Mouse (Mus musculus) myocyte (in vitro differentiated cells): Measurements from ENCODE around the gene Tspo. TPM values are rescaled to one million over a fixed set of nuclear protein-coding genes. Genes with fewer than 3 reads are reported as not detected.
A peak's percentile ranks its signal among the peaks of the same experiment; 100 is the strongest.

ENCODE experiments used
- H3K27me3 ChIP-seq: one replicate; pipeline ENCODE4 v1.6.1; 2011; ENCODE audit not compliant: control insufficient read depth, insufficient read depth, insufficient read length
- H3K36me3 ChIP-seq: one replicate; pipeline ENCODE4 v1.6.1; 2011; ENCODE audit not compliant: control insufficient read depth, insufficient read depth
- H3K4me2 ChIP-seq: one replicate; pipeline ENCODE4 v1.6.1; 2011; ENCODE audit warnings: low read depth, control low read depth
- H3K4me3 ChIP-seq: one replicate; pipeline ENCODE4 v1.5.1; 2011; ENCODE audit warnings: mild to moderate bottlenecking, control low read depth, moderate library complexity
- H3K79me2 ChIP-seq: one replicate; pipeline ENCODE4 v1.6.1; 2011; ENCODE audit not compliant: control insufficient read depth, insufficient read depth
- H3ac ChIP-seq: one replicate; pipeline ENCODE4 v1.6.1; 2011; ENCODE audit not compliant: control insufficient read depth, insufficient read length
- CEBPB ChIP-seq: IDR thresholded peaks from 2 replicates; pipeline ENCODE4 v1.6.1; 2011; ENCODE audit warnings: mild to moderate bottlenecking, moderate library complexity; ENCODE audit not compliant: poor library complexity, insufficient read depth, severe bottlenecking
- E2F4 ChIP-seq: IDR thresholded peaks from one replicate; pipeline ENCODE4 v1.6.1; 2011; ENCODE audit warnings: mild to moderate bottlenecking, control low read depth, moderate library complexity; ENCODE audit not compliant: insufficient read depth
- MAX ChIP-seq: IDR thresholded peaks from one replicate; pipeline ENCODE4 v1.6.1; 2011; ENCODE audit warnings: low read depth, mild to moderate bottlenecking, control low read depth
- MYOD1 ChIP-seq, 3 experiments: IDR thresholded peaks; one replicate each; pipeline ENCODE4 v1.6.1; 2011; ENCODE audit warnings: control low read depth in 2 of 3, low read depth in 2 of 3, mild to moderate bottlenecking in 2 of 3, moderate library complexity in 1 of 3; ENCODE audit not compliant: insufficient read length in 2 of 3, control insufficient read depth in 1 of 3
- MYOG ChIP-seq, 3 experiments: IDR thresholded peaks; one replicate each; pipeline ENCODE4 v1.6.1; 2011; ENCODE audit warnings: control low read depth in 2 of 3, low read depth in 2 of 3, mild to moderate bottlenecking in 2 of 3; ENCODE audit not compliant: insufficient read length in 2 of 3, control insufficient read depth in 1 of 3, insufficient read depth in 1 of 3
- POLR2A ChIP-seq: IDR thresholded peaks from one replicate; pipeline ENCODE4 v1.6.1; 2011; ENCODE audit warnings: low read depth, mild to moderate bottlenecking, control low read depth, moderate library complexity; ENCODE audit not compliant: insufficient read length
- POLR2AphosphoS2 ChIP-seq: IDR thresholded peaks from one replicate; pipeline ENCODE4 v1.6.1; 2011; ENCODE audit warnings: low read depth, control low read depth; ENCODE audit not compliant: insufficient read length
- REST ChIP-seq: IDR thresholded peaks from one replicate; pipeline ENCODE4 v1.6.1; 2011; ENCODE audit warnings: mild to moderate bottlenecking, control low read depth, moderate library complexity; ENCODE audit not compliant: insufficient read depth, insufficient read length
- SRF ChIP-seq: IDR thresholded peaks from one replicate; pipeline ENCODE4 v1.6.1; 2011; ENCODE audit warnings: low read depth; ENCODE audit not compliant: control insufficient read depth, insufficient read length
- TCF12 ChIP-seq: IDR thresholded peaks from one replicate; pipeline ENCODE4 v1.6.1; 2011; ENCODE audit warnings: mild to moderate bottlenecking, control low read depth; ENCODE audit not compliant: poor library complexity, insufficient read depth, severe bottlenecking
- TCF3 ChIP-seq: IDR thresholded peaks from one replicate; pipeline ENCODE4 v1.6.1; 2011; ENCODE audit warnings: low read depth, control low read depth; ENCODE audit not compliant: insufficient read length
- USF1 ChIP-seq: IDR thresholded peaks from one replicate; pipeline ENCODE4 v1.6.1; 2011; ENCODE audit warnings: low read depth, mild to moderate bottlenecking, control low read depth, moderate library complexity
- polyA plus RNA-seq: library from polyadenylated mRNA; unstranded; fragments of >200 nt; fragmentation: generic; extraction: Trizol; gene quantifications from one replicate; pipeline ENCODE4 v1.2.1, GENCODE M21; 2012; ENCODE audit warnings: missing spikeins

Gene Tspo
- polyA plus RNA-seq, 1 experiment: 937 TPM

DNA sequence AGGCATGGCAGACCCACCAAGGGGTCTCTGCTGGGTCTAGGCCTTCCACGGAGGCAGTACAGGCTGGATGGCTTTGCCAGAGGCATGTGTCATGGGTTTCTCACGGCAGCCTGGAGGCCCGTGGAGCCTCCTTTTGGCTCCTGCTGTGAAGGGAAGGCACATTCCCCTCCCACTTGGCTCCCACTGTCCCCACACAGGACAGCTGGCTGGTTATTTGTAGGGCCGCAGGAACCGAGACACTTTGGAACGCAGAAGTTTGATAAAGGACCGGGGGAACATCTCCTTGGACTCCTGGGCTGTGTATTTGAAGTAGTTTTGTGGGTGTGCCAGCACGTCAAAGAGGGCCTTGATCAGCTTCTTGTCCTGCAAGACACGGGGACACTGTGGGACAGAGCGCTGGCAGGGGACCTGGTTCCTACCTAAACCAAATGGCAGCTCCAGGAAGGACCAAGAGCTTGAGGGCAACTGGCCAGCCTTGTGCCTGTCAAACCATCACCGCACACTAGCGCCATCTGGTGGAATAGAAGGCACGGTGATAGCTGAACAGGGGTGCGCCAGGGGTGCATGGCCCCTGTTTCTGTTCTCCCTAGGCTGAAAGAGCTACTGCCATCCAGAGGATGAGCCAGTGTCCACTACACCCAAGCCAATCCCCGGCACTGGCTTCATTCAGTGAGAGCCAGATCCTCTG lies 43.9 kb downstream of the Tspo start:
- Histone ChIP-seq H3K4me3 (no peak overlapping the region), H3K27me3 (peaks cover 36% of the 10 kb centered on the region), H3K79me2 (no peaks in the 10 kb centered on the region), H3K4me2 (peak overlapping the region; percentile 12), H3K36me3 (no peaks in the 10 kb centered on the region), H3ac (no peak overlapping the region)
- TF ChIP-seq MYOD1 (IDR thresholded peaks at IDR 0.05; ENCODE audit: control insufficient read depth in 1 of 3, insufficient read length in 2 of 3, low read depth in 2 of 3) (peak in 1 of 3 experiments; percentile 53), CEBPB (no peak), E2F4 (no peak), MYOG (IDR thresholded peaks at IDR 0.05; ENCODE audit: control insufficient read depth in 1 of 3, insufficient read depth in 1 of 3, insufficient read length in 2 of 3, low read depth in 2 of 3) (peak in 2 of 3 experiments; percentile 6 to 40)

DNA sequence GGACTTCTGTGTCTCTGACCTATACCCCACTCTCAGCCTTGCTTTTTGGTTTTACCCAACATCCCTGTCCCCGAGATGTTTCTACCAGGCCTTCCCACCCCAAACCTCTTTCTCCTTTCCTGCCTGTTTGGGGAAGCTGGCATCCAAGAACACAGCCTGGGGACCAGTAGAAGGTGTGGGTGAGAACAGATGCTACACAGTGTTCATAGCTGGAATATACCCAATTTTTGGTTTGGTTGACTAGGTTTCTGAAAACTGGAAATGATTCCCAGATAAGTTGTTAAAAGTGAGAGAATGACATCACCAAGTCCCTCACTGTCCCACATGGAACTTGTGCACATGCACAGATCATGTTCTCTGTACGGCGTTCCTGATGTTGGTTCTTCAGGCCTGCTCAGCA lies 51.9 kb downstream of the Tspo start:
- H3K4me2 ChIP-seq: no peak overlapping the region
- H3K36me3 ChIP-seq: no peaks in the 10 kb centered on the region
- H3K4me3 ChIP-seq: no peak overlapping the region
- TF ChIP-seq TCF12: no peak
- TF ChIP-seq SRF: no peak
- no peak for TF ChIP-seq TCF3
- TF ChIP-seq POLR2A: no peak
- no peak for TF ChIP-seq E2F4
- TF ChIP-seq POLR2AphosphoS2: no peak
- TF ChIP-seq REST: no peak
- TF ChIP-seq CEBPB: no peak
- TF ChIP-seq MYOG (IDR thresholded peaks at IDR 0.05; ENCODE audit: control insufficient read depth in 1 of 3, insufficient read depth in 1 of 3, insufficient read length in 2 of 3, low read depth in 2 of 3): no peak
- no peak for TF ChIP-seq MAX
- TF ChIP-seq MYOD1 (IDR thresholded peaks at IDR 0.05; ENCODE audit: control insufficient read depth in 1 of 3, insufficient read length in 2 of 3, low read depth in 2 of 3): no peak
- no peak for TF ChIP-seq USF1
- no peaks in the 10 kb centered on the region for H3K79me2 ChIP-seq
- H3ac ChIP-seq: no peak overlapping the region
- peaks cover 83% of the 10 kb centered on the region for H3K27me3 ChIP-seq

Other genes with a start within 250 kb of the Tspo start
- 45.3 TPM for gene Arfgap3, start 213.3 kb upstream of the Tspo start, polyA plus RNA-seq
- 122 TPM for gene Pacsin2, start 99.0 kb upstream of the Tspo start, polyA plus RNA-seq
- gene Ttll1, start 52.7 kb upstream of the Tspo start, polyA plus RNA-seq: 47.7 TPM
- gene Bik, start 36.7 kb upstream of the Tspo start, polyA plus RNA-seq: 1.3 TPM
- gene Mcat, start 195 bp downstream of the Tspo start, polyA plus RNA-seq: 55.9 TPM
- gene Ttll12, start 31.6 kb downstream of the Tspo start, polyA plus RNA-seq: 69.6 TPM
- not detected for gene Scube1, start 161.4 kb downstream of the Tspo start, polyA plus RNA-seq
- not detected for gene Mpped1, start 215.9 kb downstream of the Tspo start, polyA plus RNA-seq